Mouse (Mus musculus): Measurements from ENCODE around the gene Nhlrc4.

The Nhlrc4 gene

DNA sequence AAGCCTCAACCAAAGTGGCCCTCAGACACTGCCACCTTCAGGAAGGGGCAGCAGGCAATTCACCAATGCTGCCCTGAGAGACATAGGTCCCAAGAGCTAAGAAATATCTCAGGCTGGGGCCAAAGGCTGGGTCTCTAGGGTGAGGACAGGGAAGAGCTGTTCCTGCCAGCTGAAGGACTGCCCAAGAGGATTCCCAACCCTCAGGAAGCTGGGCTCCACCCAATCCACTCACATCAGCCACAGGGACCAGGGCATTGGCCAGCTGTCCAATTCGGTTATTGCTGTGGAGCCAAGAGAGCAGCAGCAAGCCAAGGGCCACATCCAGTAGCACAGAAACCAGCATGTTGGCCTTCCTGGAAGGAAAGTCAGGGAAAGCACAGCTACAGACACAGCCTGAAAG lies 10.2 kb downstream of the Nhlrc4 start:
- DNase-seq (ENCODE audit: extremely low spot score, low read depth, low spot score): no peak

DNA sequence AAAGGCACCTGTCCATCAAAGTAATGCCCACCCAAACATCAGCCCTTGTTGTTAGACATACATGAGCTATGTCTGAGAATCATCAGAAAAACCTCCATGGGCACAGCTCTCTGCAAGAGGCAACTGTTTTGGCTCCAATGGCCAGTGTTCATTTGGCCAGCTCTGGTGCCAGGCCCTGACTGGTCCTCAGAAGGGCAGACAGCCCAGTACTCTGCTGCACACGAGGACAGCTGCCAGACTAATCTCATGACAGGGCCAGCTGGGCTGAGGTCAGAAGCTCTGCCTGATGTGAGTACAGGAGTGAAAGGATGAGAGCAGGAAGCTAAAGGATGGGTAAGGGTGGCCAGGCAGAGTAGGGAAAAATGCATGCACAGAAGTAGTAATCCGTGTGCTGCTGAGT lies 19.4 kb downstream of the Nhlrc4 start:
- no peak for DNase-seq (ENCODE audit: extremely low spot score, low read depth, low spot score)

DNA sequence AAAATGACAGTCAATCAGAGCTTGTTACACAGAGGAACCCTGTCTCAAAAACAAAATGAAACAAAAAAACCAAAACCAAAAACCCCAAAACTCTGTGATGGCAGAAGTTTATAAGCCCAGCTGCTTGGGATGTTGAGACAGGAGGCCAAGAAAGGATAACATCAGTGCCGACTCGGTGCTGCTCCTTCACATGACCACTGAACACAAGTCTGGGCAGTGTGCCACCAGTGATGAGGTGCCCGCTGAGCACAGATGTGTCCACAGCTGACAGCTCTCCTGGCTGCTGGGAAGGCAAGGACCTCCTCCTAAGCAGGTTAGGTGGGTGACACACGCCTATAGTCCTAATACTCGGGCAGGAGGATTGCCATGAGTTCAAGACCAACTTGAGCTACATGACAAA lies 22.6 kb downstream of the Nhlrc4 start:
- DNase-seq (ENCODE audit: extremely low spot score, low read depth, low spot score): no peak

DNA sequence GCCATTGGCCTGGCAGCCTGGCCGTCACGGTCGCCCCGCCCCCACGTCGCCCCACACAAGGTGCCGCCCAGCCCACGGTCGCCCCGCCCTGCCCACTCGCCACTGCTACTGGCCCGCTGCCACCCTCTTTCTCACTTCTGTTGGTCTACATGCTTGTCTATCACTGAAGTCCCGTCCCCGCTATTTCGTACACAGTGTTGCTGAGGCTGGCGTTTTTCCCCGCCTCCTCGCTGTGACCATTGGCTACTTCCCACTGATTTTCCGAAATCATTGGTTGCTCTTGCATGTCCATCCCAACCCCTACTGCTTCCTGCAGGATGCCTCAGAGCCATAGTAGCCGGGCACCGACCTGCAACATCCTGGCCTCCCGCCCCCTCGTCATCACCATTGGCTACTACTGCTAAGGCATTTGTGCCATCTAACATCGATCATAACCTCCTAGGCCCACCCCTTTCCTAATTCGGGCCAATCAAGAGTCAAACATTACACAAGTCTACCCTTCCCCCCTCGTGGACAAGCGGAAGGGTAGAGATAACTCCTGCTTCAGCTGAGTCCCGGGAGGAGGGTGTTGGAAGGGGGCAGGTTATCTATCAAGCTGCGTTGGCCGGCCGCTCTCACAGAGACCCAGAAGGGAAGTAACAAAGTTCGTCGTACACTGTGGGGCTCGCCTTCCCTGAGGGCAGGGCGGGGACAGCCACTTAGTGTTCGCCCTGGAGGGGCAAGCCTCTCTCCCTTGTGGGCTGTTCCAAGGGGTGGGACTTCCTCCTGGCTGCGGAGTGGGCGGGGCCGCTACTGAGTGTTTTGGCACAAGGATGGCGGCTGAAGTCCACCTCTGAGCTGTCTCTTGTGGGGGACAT lies 24.7 kb downstream of the Nhlrc4 start:
- peak; percentile 99 for DNase-seq (ENCODE audit: extremely low spot score, low read depth, low spot score)

DNA sequence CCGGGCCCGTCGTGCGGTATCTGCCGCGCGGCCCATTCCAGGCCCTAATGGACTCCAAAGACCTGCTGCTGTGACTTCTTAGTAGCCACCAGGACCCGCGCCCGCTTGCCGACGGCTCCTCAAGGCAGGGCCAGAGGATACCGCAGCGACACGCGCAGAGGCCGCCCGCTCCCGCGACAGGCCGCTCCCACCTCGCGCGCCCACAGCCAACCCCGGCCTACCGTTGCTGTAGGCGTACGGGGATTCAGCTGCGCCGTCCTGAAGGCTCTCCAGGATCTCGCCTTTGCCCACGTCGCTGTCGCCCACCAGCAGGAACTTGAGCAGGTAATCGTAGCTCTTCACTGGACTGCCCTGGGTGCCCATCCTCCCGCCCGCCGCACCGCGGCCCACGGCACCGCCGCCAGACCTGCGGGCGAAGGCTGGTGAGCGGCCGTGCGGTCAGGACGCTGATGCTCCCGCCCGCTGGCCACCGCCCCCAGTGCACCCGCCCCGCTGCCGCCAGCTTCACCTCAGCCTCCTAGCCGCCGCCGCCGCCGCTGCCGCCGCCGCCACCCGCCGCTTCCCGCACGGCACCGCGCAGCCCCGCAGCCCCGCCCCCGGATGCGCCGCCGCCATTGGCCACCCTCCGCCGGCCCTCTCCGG lies 25.5 kb downstream of the Nhlrc4 start, which contains the start of gene Rab40c:
TSS of gene Rab40c (minus strand) at position 584 of the 642 bp plus-strand sequence.
- DNase-seq (ENCODE audit: extremely low spot score, low read depth, low spot score): no peak

DNA sequence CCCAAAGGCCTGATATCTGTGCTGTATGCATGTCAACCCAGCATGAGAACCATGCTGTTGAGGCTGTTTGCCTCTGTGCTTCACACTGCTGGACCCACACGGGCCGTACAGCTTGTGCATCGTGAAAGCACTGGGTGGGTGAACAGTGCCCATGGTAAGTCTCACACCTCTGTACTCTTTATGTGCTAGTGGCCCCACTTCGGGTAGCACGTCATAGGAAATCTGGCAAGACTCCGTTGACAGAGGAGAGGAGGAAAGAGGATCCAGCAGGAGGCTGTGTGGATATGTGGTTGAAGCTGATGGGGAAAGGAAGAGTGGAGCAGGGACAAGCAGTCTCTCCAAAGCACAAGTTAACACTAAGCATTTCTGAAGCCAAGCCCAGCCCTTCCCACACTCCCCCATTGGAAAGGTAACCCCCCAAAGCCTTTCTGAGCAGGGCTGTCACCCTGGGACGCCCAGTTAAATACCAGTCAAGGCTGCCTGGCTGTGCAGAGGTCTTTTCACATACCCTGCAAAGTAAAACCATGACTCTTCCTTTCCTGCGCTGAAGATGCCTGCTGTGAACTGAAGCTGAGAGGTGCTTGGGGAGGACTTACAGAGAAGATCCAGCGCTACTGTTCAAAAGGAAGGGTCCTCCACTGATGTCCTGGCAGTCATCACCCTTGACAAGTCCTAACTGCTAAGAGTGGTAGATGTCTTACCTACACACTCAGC lies 26.6 kb downstream of the Nhlrc4 start:
- DNase-seq (ENCODE audit: extremely low spot score, low read depth, low spot score): no peak

DNA sequence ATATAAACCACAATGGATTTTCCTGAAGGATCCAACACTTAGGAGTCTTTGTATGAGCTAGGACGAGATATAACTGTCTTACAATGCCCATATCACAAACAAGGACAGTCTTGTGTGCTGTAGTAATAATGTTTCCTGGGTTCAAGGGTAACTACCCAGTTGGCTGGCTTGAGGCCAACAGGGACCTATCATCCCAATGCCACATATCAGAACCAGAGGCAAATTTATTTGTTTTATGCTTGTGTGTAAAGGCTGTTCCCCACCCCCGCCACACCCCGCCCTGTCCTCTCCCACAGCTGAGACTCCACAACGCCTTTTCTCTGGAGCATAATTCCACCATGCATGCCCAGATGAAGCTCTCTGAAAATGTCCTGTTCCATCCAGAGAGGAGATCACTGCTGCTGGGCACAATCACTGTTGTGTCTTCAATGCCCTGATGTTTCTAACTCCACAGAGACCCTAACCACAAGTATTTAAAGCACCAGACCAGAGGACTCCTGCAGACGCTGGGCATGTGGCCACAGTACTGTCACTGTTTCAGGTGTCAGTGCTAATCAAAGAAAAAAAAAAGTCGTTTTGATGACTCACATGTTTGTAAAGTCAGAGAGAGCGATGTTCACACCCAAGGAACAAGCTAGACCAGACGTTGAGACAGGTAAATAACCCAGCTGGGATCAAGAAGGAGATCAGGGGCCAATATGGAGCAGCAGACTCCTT lies 27.7 kb downstream of the Nhlrc4 start:
- no peak for DNase-seq (ENCODE audit: extremely low spot score, low read depth, low spot score)

DNA sequence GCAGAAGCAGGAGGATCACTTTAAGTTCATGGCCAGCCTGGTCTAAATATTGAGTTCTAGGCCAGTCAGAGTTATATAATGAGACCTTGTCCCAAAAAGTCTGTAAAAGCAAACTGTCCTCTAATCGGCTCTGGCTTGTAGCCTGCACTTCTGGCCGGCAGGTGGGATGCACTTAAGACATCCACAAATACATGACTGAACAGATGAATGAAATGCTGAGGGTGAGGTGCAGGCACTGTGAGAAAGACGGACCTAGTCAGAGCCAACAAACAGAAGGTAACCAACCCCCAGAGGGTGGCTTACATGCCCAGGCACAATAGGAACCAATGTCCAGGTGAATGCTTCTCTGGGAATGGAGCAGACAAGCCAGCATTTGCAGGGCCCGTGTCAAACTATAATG lies 30.5 kb downstream of the Nhlrc4 start:
- no peak for DNase-seq (ENCODE audit: extremely low spot score, low read depth, low spot score)

DNA sequence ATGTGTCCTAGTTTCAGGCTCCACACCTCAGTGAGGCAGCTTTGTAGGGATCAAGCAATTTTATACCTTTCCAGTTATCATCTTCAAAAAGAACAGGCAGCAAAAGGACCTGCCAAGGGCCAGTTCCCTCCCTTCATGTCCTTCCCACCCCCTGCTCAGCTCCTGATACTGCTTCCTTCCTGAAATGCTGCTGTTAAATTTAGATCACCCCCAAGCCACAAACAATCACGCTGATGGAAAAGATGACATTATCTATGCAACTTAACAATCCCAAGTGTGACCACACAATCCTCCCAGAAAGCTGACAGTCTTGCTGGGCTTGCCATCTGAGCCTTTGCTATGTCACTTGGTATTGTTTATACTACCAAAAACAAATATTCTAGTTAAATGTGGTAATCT lies 30.9 kb downstream of the Nhlrc4 start:
- DNase-seq (ENCODE audit: extremely low spot score, low read depth, low spot score): no peak

DNA sequence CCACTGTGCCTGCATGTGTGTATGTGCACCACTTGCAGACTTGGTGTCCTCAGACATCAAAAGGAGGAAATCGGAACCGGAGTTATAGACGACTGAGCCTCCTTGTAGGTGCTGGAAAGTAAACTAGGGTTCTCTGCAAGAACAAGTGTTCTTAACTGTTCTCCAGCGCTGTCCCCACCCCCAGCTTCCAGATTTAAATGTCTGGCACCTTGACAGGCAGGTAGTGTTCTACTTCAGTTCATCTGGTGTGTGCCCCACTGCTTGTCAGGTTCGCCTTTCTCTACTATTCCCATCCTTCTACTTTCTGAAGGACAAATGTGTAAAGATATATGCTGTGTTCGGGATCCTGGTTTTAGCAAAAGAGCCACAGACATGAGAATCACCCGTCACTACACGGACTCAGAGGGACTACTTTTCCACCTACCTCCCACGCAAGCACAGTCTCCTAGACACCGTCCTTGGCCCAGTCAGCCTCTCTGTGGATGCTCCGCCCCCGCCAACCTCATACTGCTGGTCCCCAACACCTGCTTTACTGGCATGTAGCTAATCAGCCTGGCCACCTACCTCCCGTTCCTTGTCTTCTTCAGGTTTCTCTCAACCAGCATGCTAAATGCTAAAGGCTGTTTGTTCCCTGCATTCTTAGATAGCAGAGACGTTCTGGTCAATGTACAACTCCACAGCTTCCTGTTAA lies 31.4 kb downstream of the Nhlrc4 start:
- DNase-seq (ENCODE audit: extremely low spot score, low read depth, low spot score): no peak

DNA sequence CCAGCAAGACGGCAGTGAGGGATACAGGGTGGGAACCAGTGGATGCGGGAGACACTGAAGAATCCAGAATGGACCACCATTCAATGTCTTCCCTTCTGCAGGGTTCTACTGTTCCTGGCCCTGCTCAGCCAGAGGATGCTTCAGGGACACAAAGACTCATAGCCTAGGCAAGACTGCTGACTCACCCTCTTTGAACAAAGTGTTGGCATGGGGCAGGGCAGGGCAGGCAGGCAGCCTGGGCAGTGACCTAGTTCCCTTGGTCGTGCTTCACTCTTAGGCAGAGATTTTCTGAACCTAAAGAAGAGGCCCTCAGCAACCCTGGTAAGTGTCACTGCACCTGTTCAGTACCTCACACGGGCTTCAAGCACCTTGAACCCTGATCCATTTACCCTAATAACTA lies 32.9 kb downstream of the Nhlrc4 start:
- no peak for DNase-seq (ENCODE audit: extremely low spot score, low read depth, low spot score)

DNA sequence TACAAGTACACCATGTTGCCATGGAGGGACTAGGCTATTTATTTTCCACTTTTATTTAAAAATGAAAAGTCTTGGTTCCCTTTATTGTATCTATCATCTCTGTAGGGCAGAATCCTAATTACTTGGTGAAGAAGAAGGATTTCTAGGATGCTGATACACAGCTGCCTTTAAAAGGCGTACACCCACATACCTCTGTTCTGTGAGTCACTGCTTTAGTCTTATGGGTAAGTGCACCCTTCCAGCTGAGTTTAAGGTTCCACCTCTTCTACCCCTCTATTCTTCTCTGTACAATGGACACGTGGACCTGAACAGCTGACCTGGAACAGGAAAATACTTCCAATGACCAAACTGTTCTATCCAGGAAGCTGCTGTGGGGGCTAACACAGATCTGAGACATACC lies 37.1 kb downstream of the Nhlrc4 start:
- DNase-seq (ENCODE audit: extremely low spot score, low read depth, low spot score): no peak

DNA sequence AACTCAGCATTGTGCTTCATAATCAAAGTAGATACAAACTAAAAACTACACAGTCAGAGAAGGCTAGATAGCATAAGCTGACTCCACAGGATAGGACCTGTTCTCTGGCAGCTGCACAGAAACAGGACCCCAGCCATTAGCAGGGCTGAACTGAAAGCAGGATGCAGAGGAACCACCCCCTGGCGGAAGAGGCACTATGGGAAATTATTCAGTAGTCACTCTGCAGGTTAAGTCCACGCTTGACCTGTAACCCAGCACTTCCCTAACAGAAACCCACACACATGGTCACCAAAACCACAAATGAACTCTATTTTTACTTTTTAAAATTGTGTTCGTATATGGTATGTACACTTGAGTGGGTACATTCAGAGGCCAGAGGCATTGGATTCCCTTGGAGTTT lies 41.7 kb downstream of the Nhlrc4 start:
- DNase-seq (ENCODE audit: extremely low spot score, low read depth, low spot score): no peak

DNA sequence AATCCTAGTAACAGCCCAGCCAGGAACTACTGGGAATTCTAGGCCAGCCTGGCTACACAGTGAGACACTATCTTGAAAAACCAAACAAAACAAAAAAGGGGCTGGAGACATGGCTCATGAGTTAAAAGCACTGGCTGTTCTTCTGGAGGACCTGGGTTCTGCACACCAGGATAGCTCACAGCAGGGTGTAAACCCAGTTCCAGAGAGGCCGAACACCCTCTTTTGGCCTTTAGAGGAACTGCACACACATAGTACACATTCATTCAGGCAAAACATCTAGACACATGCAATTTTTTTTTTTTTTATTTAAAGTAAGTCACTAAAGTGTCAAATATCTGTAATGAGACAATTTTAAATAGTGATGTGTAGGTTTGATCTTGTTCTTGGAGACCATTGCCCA lies 44.6 kb downstream of the Nhlrc4 start:
- no peak for DNase-seq (ENCODE audit: extremely low spot score, low read depth, low spot score)

DNA sequence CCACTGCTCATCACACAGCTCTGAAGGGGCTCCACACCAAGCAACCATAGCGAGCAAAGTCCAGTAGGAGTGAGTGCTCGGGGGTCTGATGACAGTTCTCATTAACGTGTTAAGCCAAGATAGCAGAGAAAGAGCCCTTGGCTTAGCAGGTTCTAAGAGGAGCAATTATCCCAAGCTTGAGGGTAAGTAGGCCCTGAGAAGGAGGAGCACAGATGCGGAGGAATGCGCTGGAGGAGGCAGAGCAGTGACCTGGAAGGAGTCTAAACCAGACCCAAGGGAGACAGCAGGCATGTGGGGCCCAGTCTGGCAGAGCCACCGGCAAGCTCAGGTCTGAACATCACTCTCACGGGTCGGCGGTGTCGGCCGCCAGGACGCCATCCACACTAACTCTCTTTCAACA lies 48.9 kb downstream of the Nhlrc4 start:
- no peak for DNase-seq (ENCODE audit: extremely low spot score, low read depth, low spot score)

DNA sequence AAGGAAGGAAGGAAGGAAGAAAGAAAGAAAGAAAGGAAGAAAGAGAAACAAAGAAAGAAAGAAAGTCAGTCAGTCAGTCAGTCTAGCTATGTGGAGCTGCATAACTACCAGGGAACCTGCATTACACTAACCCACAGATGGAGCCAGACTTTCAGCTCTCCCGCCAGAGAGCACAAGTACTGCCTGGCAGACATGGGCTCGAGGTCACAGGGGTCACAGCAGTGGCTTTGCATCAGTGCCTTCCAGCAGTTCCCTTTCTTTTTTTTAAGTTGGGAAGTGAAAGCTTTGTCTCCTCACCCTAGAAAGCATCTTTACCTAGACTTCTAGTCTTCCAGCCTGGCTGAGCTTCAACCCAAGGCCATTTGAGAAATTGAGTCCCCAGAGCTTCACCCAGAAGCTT lies 49.3 kb downstream of the Nhlrc4 start:
- DNase-seq (ENCODE audit: extremely low spot score, low read depth, low spot score): no peak

DNA sequence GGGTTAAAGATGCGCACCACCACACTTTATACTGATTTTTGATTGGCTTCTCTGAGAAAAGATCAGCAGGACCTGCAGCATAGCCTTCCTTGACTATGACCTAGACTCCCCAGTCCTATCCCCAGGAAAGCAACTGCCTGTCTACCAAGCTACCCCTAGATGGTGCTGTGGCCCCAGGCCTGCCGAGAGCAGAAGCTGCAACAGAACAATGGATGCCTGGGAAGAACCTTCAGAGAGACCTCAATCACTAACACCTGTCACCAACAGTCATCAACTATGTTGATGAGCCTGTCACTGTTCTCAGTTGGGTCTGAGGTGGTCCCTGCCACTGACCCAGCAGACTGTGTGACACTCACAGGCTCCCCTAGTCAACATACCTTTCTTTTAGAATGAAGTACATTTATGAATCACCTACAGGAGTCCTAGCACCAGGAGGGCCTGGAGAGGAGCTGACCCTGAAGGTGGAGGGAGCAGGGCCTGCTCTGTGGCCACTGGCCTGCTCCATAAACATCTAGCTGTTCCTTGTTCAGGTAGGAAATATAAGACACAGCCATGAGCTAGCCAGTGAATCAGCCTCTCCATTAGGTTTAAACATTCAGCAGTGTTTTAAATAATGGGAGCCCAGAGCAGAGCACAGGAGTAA lies 50.7 kb downstream of the Nhlrc4 start:
- DNase-seq (ENCODE audit: extremely low spot score, low read depth, low spot score): no peak
